Mouse (Mus musculus) MEL (cell line): ENCODE data around the gene Elovl3. TPM values are rescaled to one million over a fixed set of nuclear protein-coding genes. Genes with fewer than 3 reads are reported as not detected.

Experiments
- DNase-seq: peaks from one replicate; pipeline ENCODE4 v3.0.0; 2011; ENCODE audit warnings: low read depth, low spot score
- H3K27ac ChIP-seq: 2 replicates; pipeline ENCODE4 v1.5.1; 2012; ENCODE audit warnings: low read depth, mild to moderate bottlenecking, control low read depth, low read length, moderate library complexity; ENCODE audit not compliant: control insufficient read depth
- H3K27me3 ChIP-seq, 2 experiments: fragments of 150-350 bp in 1 of 2; sonication (generic) in 1 of 2; 2 replicates each; pipeline ENCODE4 v1.6.1; 2012; ENCODE audit warnings: low read length in 2 of 2, mild to moderate bottlenecking in 2 of 2, improper control_type of control experiment in 1 of 2, moderate library complexity in 1 of 2; ENCODE audit not compliant: insufficient read depth in 2 of 2, control insufficient read depth in 1 of 2
- H3K36me3 ChIP-seq, 2 experiments: 2 replicates each; pipeline ENCODE4 v1.6.1; 2012 to 2014; ENCODE audit warnings: low read length in 2 of 2, improper control_type of control experiment in 1 of 2, inconsistent platforms in 1 of 2, mild to moderate bottlenecking in 1 of 2; ENCODE audit not compliant: insufficient read depth in 2 of 2, control insufficient read depth in 1 of 2
- H3K4me1 ChIP-seq, 2 experiments: fragments of 150-350 bp in 1 of 2; sonication (generic) in 1 of 2; 2 replicates each; pipeline ENCODE4 v1.6.1; 2012; ENCODE audit warnings: low read length in 2 of 2, improper control_type of control experiment in 1 of 2, mild to moderate bottlenecking in 1 of 2; ENCODE audit not compliant: insufficient read depth in 2 of 2, control insufficient read depth in 1 of 2
- H3K4me3 ChIP-seq, 2 experiments: fragments of 150-350 bp in 1 of 2; sonication (generic) in 1 of 2; 2 replicates each; pipeline ENCODE4 v1.5.1; 2012; ENCODE audit warnings: low read depth in 2 of 2, low read length in 2 of 2, mild to moderate bottlenecking in 2 of 2, moderate library complexity in 2 of 2, control low read depth in 1 of 2, improper control_type of control experiment in 1 of 2; ENCODE audit not compliant: control insufficient read depth in 1 of 2, insufficient read depth in 1 of 2
- H3K79me2 ChIP-seq: 2 replicates; pipeline ENCODE4 v1.6.1; 2012; ENCODE audit warnings: mild to moderate bottlenecking, low read length, moderate library complexity; ENCODE audit not compliant: control insufficient read depth, poor library complexity, insufficient read depth
- H3K9ac ChIP-seq: 2 replicates; pipeline ENCODE4 v1.6.1; 2012; ENCODE audit warnings: low read depth, mild to moderate bottlenecking, control low read depth, low read length, moderate library complexity; ENCODE audit not compliant: control insufficient read depth, poor library complexity, severe bottlenecking
- H3K9me3 ChIP-seq: fragments of 150-350 bp; sonication (generic); replicated peaks from 2 replicates; pipeline ENCODE4 v1.6.1; 2012; ENCODE audit warnings: mild to moderate bottlenecking, low read length, improper control_type of control experiment, moderate library complexity; ENCODE audit not compliant: insufficient read depth
- BHLHE40 ChIP-seq: IDR thresholded peaks from 2 replicates; pipeline ENCODE4 v1.6.1; 2012; ENCODE audit warnings: low read depth, mild to moderate bottlenecking, inconsistent platforms, low read length, improper control_type of control experiment, borderline replicate concordance
- CHD1 ChIP-seq: IDR thresholded peaks from 2 replicates; pipeline ENCODE4 v1.6.1; 2012; ENCODE audit warnings: low read depth, mild to moderate bottlenecking, inconsistent platforms, low read length, improper control_type of control experiment
- CTCF ChIP-seq, 3 experiments: IDR thresholded peaks in 2 of 3; conservative IDR thresholded peaks in 1 of 3; 2 replicates each; pipeline ENCODE4 v1.5.1; 2011 to 2012; ENCODE audit warnings: low read length in 3 of 3, low read depth in 2 of 3, mild to moderate bottlenecking in 2 of 3, improper control_type of control experiment in 1 of 3, inconsistent platforms in 1 of 3, mixed read lengths in 1 of 3, moderate library complexity in 1 of 3; ENCODE audit not compliant: control insufficient read depth in 1 of 3, insufficient read depth in 1 of 3, poor library complexity in 1 of 3, severe bottlenecking in 1 of 3
- E2F4 ChIP-seq: IDR thresholded peaks from 2 replicates; pipeline ENCODE4 v1.6.1; 2011; ENCODE audit warnings: low read depth, low read length, improper control_type of control experiment, borderline replicate concordance
- ELF1 ChIP-seq: IDR thresholded peaks from 2 replicates; pipeline ENCODE4 v1.6.1; 2014; ENCODE audit warnings: low read depth, mild to moderate bottlenecking, inconsistent platforms, low read length, improper control_type of control experiment, moderate library complexity
- ETS1 ChIP-seq: IDR thresholded peaks from 2 replicates; pipeline ENCODE4 v1.6.1; 2012; ENCODE audit warnings: low read depth, mild to moderate bottlenecking, inconsistent platforms, low read length, improper control_type of control experiment, moderate library complexity
- GABPA ChIP-seq: IDR thresholded peaks from 2 replicates; pipeline ENCODE4 v1.6.1; 2012; ENCODE audit warnings: low read depth, mild to moderate bottlenecking, inconsistent platforms, low read length, improper control_type of control experiment, moderate library complexity
- HCFC1 ChIP-seq: IDR thresholded peaks from 2 replicates; pipeline ENCODE4 v1.6.1; 2012; ENCODE audit warnings: low read depth, mild to moderate bottlenecking, inconsistent platforms, low read length, improper control_type of control experiment, moderate library complexity
- JUND ChIP-seq: IDR thresholded peaks from 2 replicates; pipeline ENCODE4 v1.6.1; 2011; ENCODE audit warnings: low read depth, mild to moderate bottlenecking, improper control_type of control experiment, low read length
- KAT2A ChIP-seq: conservative IDR thresholded peaks from 2 replicates; pipeline ENCODE4 v1.6.1; 2012; ENCODE audit warnings: low read depth, low read length, improper control_type of control experiment, inconsistent platforms
- MAX ChIP-seq: IDR thresholded peaks from 2 replicates; pipeline ENCODE4 v1.6.1; 2011; ENCODE audit warnings: low read length, improper control_type of control experiment
- MAZ ChIP-seq: IDR thresholded peaks from 2 replicates; pipeline ENCODE4 v1.6.1; 2012; ENCODE audit warnings: low read depth, mild to moderate bottlenecking, inconsistent platforms, low read length, improper control_type of control experiment
- MXI1 ChIP-seq: IDR thresholded peaks from 2 replicates; pipeline ENCODE4 v1.6.1; 2011; ENCODE audit warnings: mild to moderate bottlenecking, low read depth, low read length, improper control_type of control experiment
- MYB ChIP-seq: IDR thresholded peaks from 2 replicates; pipeline ENCODE4 v1.6.1; 2011; ENCODE audit warnings: mild to moderate bottlenecking, low read depth, low read length, improper control_type of control experiment
- MYC ChIP-seq: IDR thresholded peaks from 2 replicates; pipeline ENCODE4 v1.6.1; 2011; ENCODE audit warnings: low read depth, mild to moderate bottlenecking, low read length, improper control_type of control experiment, moderate library complexity
- RCOR1 ChIP-seq: IDR thresholded peaks from 2 replicates; pipeline ENCODE4 v1.6.1; 2012; ENCODE audit warnings: low read depth, mild to moderate bottlenecking, inconsistent platforms, low read length, improper control_type of control experiment
- SIN3A ChIP-seq: IDR thresholded peaks from 2 replicates; pipeline ENCODE4 v1.6.1; 2012; ENCODE audit warnings: low read length, improper control_type of control experiment, inconsistent platforms
- SMC3 ChIP-seq: IDR thresholded peaks from 2 replicates; pipeline ENCODE4 v1.6.1; 2011; ENCODE audit warnings: low read depth, low read length, improper control_type of control experiment
- TBP ChIP-seq: IDR thresholded peaks from 2 replicates; pipeline ENCODE4 v1.8.0; 2011; ENCODE audit warnings: low read depth, low read length, improper control_type of control experiment
- TCF12 ChIP-seq: IDR thresholded peaks from 2 replicates; pipeline ENCODE4 v1.6.1; 2014; ENCODE audit warnings: low read depth, mild to moderate bottlenecking, inconsistent platforms, low read length, improper control_type of control experiment, moderate library complexity
- UBTF ChIP-seq: IDR thresholded peaks from 2 replicates; pipeline ENCODE4 v1.6.1; 2012; ENCODE audit warnings: low read depth, mild to moderate bottlenecking, inconsistent platforms, low read length, improper control_type of control experiment, moderate library complexity, borderline replicate concordance; ENCODE audit not compliant: insufficient read depth
- USF1 ChIP-seq: IDR thresholded peaks from 2 replicates; pipeline ENCODE4 v1.6.1; 2014; ENCODE audit warnings: low read depth, mild to moderate bottlenecking, inconsistent platforms, low read length, improper control_type of control experiment, moderate library complexity
- USF2 ChIP-seq, 2 experiments: IDR thresholded peaks; 2 replicates each; pipeline ENCODE4 v1.6.1; 2011 to 2012; ENCODE audit warnings: improper control_type of control experiment in 2 of 2, low read length in 2 of 2, borderline replicate concordance in 1 of 2, inconsistent platforms in 1 of 2, low read depth in 1 of 2, mild to moderate bottlenecking in 1 of 2; ENCODE audit not compliant: insufficient read depth in 1 of 2
- ZC3H11A ChIP-seq: IDR thresholded peaks from 2 replicates; pipeline ENCODE4 v1.6.1; 2012; ENCODE audit warnings: low read depth, mild to moderate bottlenecking, inconsistent platforms, low read length, improper control_type of control experiment
- ZKSCAN1 ChIP-seq: IDR thresholded peaks from 2 replicates; pipeline ENCODE4 v1.6.1; 2012; ENCODE audit warnings: low read depth, mild to moderate bottlenecking, inconsistent platforms, low read length, improper control_type of control experiment, moderate library complexity
- polyA plus RNA-seq, 2 experiments: library from polyadenylated mRNA; stranded (reverse) in 1 of 2; unstranded in 1 of 2; fragments of >175 nt in 1 of 2; fragments of >200 nt in 1 of 2; gene quantifications; 2 replicates each; pipeline versions ENCODE4 v1.2.1 to v1.2.4; 2012; ENCODE audit warnings: low replicate concordance in 2 of 2, low read depth in 1 of 2; ENCODE audit not compliant: insufficient read length in 2 of 2, insufficient read depth in 1 of 2, missing spikeins in 1 of 2
- total RNA-seq: library from RNA; depleted of rRNA; stranded (reverse); fragments of 300-350 nt; gene quantifications from 2 replicates; pipeline ENCODE4 v1.2.3, GENCODE M21; 2012

The Elovl3 gene
- total and polyA plus RNA-seq, 3 experiments = 1.2 to 2.3 TPM; not detected in 1

GRCm38 (mm10) chr19:46135297-46135696 is 3.6 kb downstream of the Elovl3 start (continued):
- TF ChIP-seq KAT2A (no peak), SIN3A (peak; percentile 88), MXI1 (peak; percentile 85), MYC (peak; percentile 67; the same call in 1 of the 2 replicates)

- peaks cover 0 to 17% of the 10 kb centered on the region in 2 experiments; a peak in 2 of 4 replicates for H3K4me1 ChIP-seq
- H3K27me3 ChIP-seq = peaks cover 3 to 5% of the 10 kb centered on the region in 2 experiments; a peak in 3 of 4 replicates
- H3K9ac ChIP-seq = peak overlapping the region; percentile 51
- no peak overlapping the region for H3K27ac ChIP-seq
- H3K9me3 ChIP-seq = no peaks in the 10 kb centered on the region
- peaks cover 0 to 8% of the 10 kb centered on the region in 2 experiments; a peak in 2 of 4 replicates for H3K36me3 ChIP-seq
- H3K79me2 ChIP-seq = no peaks in the 10 kb centered on the region; the same call in 1 of the 2 replicates
- H3K4me3 ChIP-seq = peak overlapping the region; percentile 48 to 80
- DNase-seq = peak; percentile 80
- TF ChIP-seq ZKSCAN1 (no peak), TBP (no peak), USF2 (IDR thresholded peaks at IDR 0.05; ENCODE audit: borderline replicate concordance in 1 of 2, insufficient read depth in 1 of 2, low read depth in 1 of 2, low read length in 2 of 2) (no peak), RCOR1 (0 out of 2 replicates have a peak, but pooled peaks have one; percentile 11), ETS1 (no peak), MAX (peak; percentile 35; the same call in 1 of the 2 replicates), CTCF (IDR thresholded peaks at IDR 0.05 in 2 of 3, conservative IDR thresholded peaks at IDR 0.05 in 1 of 3; ENCODE audit: control insufficient read depth in 1 of 3, insufficient read depth in 1 of 3, low read depth in 2 of 3, low read length in 3 of 3, poor library complexity in 1 of 3, severe bottlenecking in 1 of 3) (peak in 2 of 3 experiments; percentile 63 to 76; a peak in 5 of 6 replicates), TCF12 (0 out of 2 replicates have a peak, but pooled peaks have one; percentile 5), MYC (no peak), ZC3H11A (peak; percentile 23; the same call in 1 of the 2 replicates), HCFC1 (peak; percentile 48; the same call in 1 of the 2 replicates), ELF1 (peak; percentile 49; the same call in 1 of the 2 replicates), UBTF (no peak; the same call in none of the 2 replicates), SIN3A (0 out of 2 replicates have a peak, but pooled peaks have one; percentile 25), BHLHE40 (no peak), MYB (no peak), USF1 (no peak), GABPA (no peak), MAZ (peak; percentile 16; the same call in 1 of the 2 replicates), SMC3 (peak; percentile 44; the same call in 1 of the 2 replicates), MXI1 (peak; percentile 70), CHD1 (no peak), JUND (no peak), E2F4 (no peak)
Measured at GRCm38 (mm10) chr19:46135789-46136638, 4.3 kb downstream of the Elovl3 start.
